Mouse (Mus musculus): ENCODE measurements around the gene Gm4881.
A peak's percentile ranks its signal among the peaks of the same experiment; 100 is the strongest.

The Gm4881 gene

GRCm38 (mm10) chr7:24955226-24955625, 10.9 kb upstream of the Gm4881 start:
- DNase-seq (ENCODE audit: extremely low read depth, insufficient read length, low spot score): no peak

GRCm38 (mm10) chr7:24954450-24954849, 10.2 kb upstream of the Gm4881 start:
- DNase-seq (ENCODE audit: extremely low read depth, insufficient read length, low spot score): no peak

GRCm38 (mm10) chr7:24953966-24954365, 9.7 kb upstream of the Gm4881 start:
- DNase-seq (ENCODE audit: extremely low read depth, insufficient read length, low spot score): no peak

- peak; percentile 37 for DNase-seq (ENCODE audit: extremely low read depth, insufficient read length, low spot score)
Measured at GRCm38 (mm10) chr7:24949958-24950623, 5.8 kb upstream of the Gm4881 start.

GRCm38 (mm10) chr7:24948774-24949173, 4.5 kb upstream of the Gm4881 start:
- no peak for DNase-seq (ENCODE audit: extremely low read depth, insufficient read length, low spot score)

GRCm38 (mm10) chr7:24947316-24948048, 3.2 kb upstream of the Gm4881 start:
- DNase-seq (ENCODE audit: extremely low read depth, insufficient read length, low spot score): no peak

GRCm38 (mm10) chr7:24943641-24944040, 653 bp downstream of the Gm4881 start:
- DNase-seq (ENCODE audit: extremely low read depth, insufficient read length, low spot score): no peak

GRCm38 (mm10) chr7:24931651-24932050, 12.6 kb downstream of the Gm4881 start:
- no peak for DNase-seq (ENCODE audit: extremely low read depth, insufficient read length, low spot score)

- no peak for DNase-seq (ENCODE audit: extremely low read depth, insufficient read length, low spot score)
Measured at GRCm38 (mm10) chr7:24930475-24930874, 13.8 kb downstream of the Gm4881 start.

GRCm38 (mm10) chr7:24919728-24920127, 24.6 kb downstream of the Gm4881 start:
- DNase-seq (ENCODE audit: extremely low read depth, insufficient read length, low spot score): no peak

- DNase-seq (ENCODE audit: extremely low read depth, insufficient read length, low spot score): no peak
Measured at GRCm38 (mm10) chr7:24918763-24919323, 25.5 kb downstream of the Gm4881 start.

GRCm38 (mm10) chr7:24912480-24912879, 31.8 kb downstream of the Gm4881 start:
- DNase-seq (ENCODE audit: extremely low read depth, insufficient read length, low spot score): no peak

- DNase-seq (ENCODE audit: extremely low read depth, insufficient read length, low spot score): no peak
Measured at GRCm38 (mm10) chr7:24907211-24907748, 37.0 kb downstream of the Gm4881 start.

- no peak for DNase-seq (ENCODE audit: extremely low read depth, insufficient read length, low spot score)
Measured at GRCm38 (mm10) chr7:24906551-24906950, 37.7 kb downstream of the Gm4881 start.

GRCm38 (mm10) chr7:24904936-24905335, 39.4 kb downstream of the Gm4881 start:
- DNase-seq (ENCODE audit: extremely low read depth, insufficient read length, low spot score): peak; percentile 48

- peak; percentile 95 for DNase-seq (ENCODE audit: extremely low read depth, insufficient read length, low spot score)
Measured at GRCm38 (mm10) chr7:24904070-24904483, 40.2 kb downstream of the Gm4881 start.

GRCm38 (mm10) chr7:24903444-24903825, 40.9 kb downstream of the Gm4881 start:
- DNase-seq (ENCODE audit: extremely low read depth, insufficient read length, low spot score): no peak

- peak; percentile 67 for DNase-seq (ENCODE audit: extremely low read depth, insufficient read length, low spot score)
Measured at GRCm38 (mm10) chr7:24902630-24903443, 41.5 kb downstream of the Gm4881 start, which contains the start of gene Arhgef1. Gene Arhgef1 (plus strand): TSS chr7:24902912.

GRCm38 (mm10) chr7:24902264-24902629, 42.0 kb downstream of the Gm4881 start:
- no peak for DNase-seq (ENCODE audit: extremely low read depth, insufficient read length, low spot score)

GRCm38 (mm10) chr7:24901842-24902241, 42.5 kb downstream of the Gm4881 start:
- no peak for DNase-seq (ENCODE audit: extremely low read depth, insufficient read length, low spot score)

- DNase-seq (ENCODE audit: extremely low read depth, insufficient read length, low spot score): no peak
Measured at GRCm38 (mm10) chr7:24901114-24901513, 43.2 kb downstream of the Gm4881 start.

Measured in 3134 (cell line).